Mouse (Mus musculus) heart, postnatal 0 days (tissue): ENCODE results near the gene Sash1. TPM values are rescaled to one million over a fixed set of nuclear protein-coding genes. Genes with fewer than 3 reads are reported as not detected.

Experiments used
- ATAC-seq: fragments of 200-750 bp; cut with Nextera tagmentation; 2 replicates; pipeline ENCODE4 v1.8.0; 2017; ENCODE audit warnings: low read depth, moderate number of reproducible peaks, moderate library complexity; ENCODE audit not compliant: insufficient read depth
- DNase-seq: peaks from one replicate; pipeline ENCODE4 v3.0.0-alpha.2; 2016; ENCODE audit warnings: low spot score
- H3K27ac ChIP-seq: fragments of 300-500 bp; sonication (generic); 2 replicates; pipeline ENCODE4 v1.5.1; 2014; ENCODE audit warnings: low read depth, mild to moderate bottlenecking
- H3K27me3 ChIP-seq: fragments of 300-500 bp; sonication (generic); 2 replicates; pipeline ENCODE4 v1.6.1; 2014; ENCODE audit warnings: low read length, mixed read lengths; ENCODE audit not compliant: control insufficient read depth, insufficient read depth
- H3K36me3 ChIP-seq: fragments of 300-500 bp; sonication (generic); replicated peaks from 2 replicates; pipeline ENCODE4 v1.6.1; 2014; ENCODE audit warnings: low read length, mixed read lengths; ENCODE audit not compliant: control insufficient read depth, insufficient read depth
- H3K4me1 ChIP-seq: fragments of 300-500 bp; sonication (generic); 2 replicates; pipeline ENCODE4 v1.6.1; 2014; ENCODE audit warnings: antibody characterized with exemption; ENCODE audit not compliant: control insufficient read depth, insufficient read depth
- H3K4me2 ChIP-seq: fragments of 300-500 bp; sonication (generic); 2 replicates; pipeline ENCODE4 v1.6.1; 2014; ENCODE audit warnings: low read depth, mild to moderate bottlenecking, low read length, moderate library complexity
- H3K4me3 ChIP-seq: fragments of 300-500 bp; sonication (generic); 2 replicates; pipeline ENCODE4 v1.5.1; 2014; ENCODE audit warnings: low read depth, low read length
- H3K9ac ChIP-seq: fragments of 300-500 bp; sonication (generic); replicated peaks from 2 replicates; pipeline ENCODE4 v1.6.1; 2014; ENCODE audit warnings: low read depth, low read length, mixed read lengths
- H3K9me3 ChIP-seq: fragments of 300-500 bp; sonication (generic); replicated peaks from 2 replicates; pipeline ENCODE4 v1.6.1; 2016; ENCODE audit warnings: low read length; ENCODE audit not compliant: control insufficient read depth
- CTCF ChIP-seq: IDR thresholded peaks from 2 replicates; pipeline ENCODE4 v1.5.1; 2016; ENCODE audit warnings: antibody characterized with exemption, control low read depth, low read depth
- EP300 ChIP-seq: IDR thresholded peaks from 2 replicates; pipeline ENCODE4 v1.6.1; 2016; ENCODE audit warnings: antibody characterized with exemption, low read depth
- WGBS: fragments of 180-500 bp; shearing (Covaris S2); extraction: QIAGEN DNeasy Blood & Tissue Kit; methylation state at CpG from one replicate; pipeline ENCODE4 v1.1.7; 2014; 5-methylcytosine and 5-hydroxymethylcytosine counted together
- polyA plus RNA-seq: library from polyadenylated mRNA; unstranded; fragments of >200 nt; fragmentation: Nextera tagmentation; extraction: Ambion mirVana; gene quantifications from 2 replicates; pipeline ENCODE4 v1.2.1, GENCODE M21; 2015
- total RNA-seq: library from RNA; depleted of rRNA; stranded (reverse); fragments of >200 nt; gene quantifications from 2 replicates; pipeline ENCODE4 v1.2.3, GENCODE M21; 2014; ENCODE audit warnings: low replicate concordance

Gene Sash1
- total and polyA plus RNA-seq, 2 experiments from 2014 or later: 3.9 to 18.3 TPM

- Histone ChIP-seq H3K27ac (no peak overlapping the region), H3K9ac (no peak overlapping the region), H3K36me3 (peaks cover 87% of the 10 kb centered on the region), H3K27me3 (no peaks in the 10 kb centered on the region), H3K9me3 (no peaks in the 10 kb centered on the region), H3K4me1 (no peaks in the 10 kb centered on the region), H3K4me3 (no peak overlapping the region), H3K4me2 (no peak overlapping the region)
- ATAC-seq (peak; percentile 74; the same call in 1 of the 2 replicates), DNase-seq (peak; percentile 76)
- no peak for TF ChIP-seq EP300
- peak; percentile 80 for TF ChIP-seq CTCF
- WGBS: 38% methylated on average over 2 of the region's 2 CpGs
Measured at GRCm38 (mm10) chr10:8742872-8743271, 143.0 kb downstream of the Sash1 start.

GRCm38 (mm10) chr10:8741505-8741904 is 144.4 kb downstream of the Sash1 start:
- no peak overlapping the region for H3K4me3 ChIP-seq
- DNase-seq: no peak
- H3K36me3 ChIP-seq: peaks cover 90% of the 10 kb centered on the region
- whole genome bisulfite sequencing: 76% methylated on average over 9 of the region's 9 CpGs
- no peak for TF ChIP-seq EP300
- TF ChIP-seq CTCF: no peak
- no peaks in the 10 kb centered on the region for H3K4me1 ChIP-seq
- H3K9ac ChIP-seq: no peak overlapping the region
- no peak overlapping the region for H3K4me2 ChIP-seq
- H3K9me3 ChIP-seq: no peaks in the 10 kb centered on the region
- no peaks in the 10 kb centered on the region for H3K27me3 ChIP-seq
- H3K27ac ChIP-seq: no peak overlapping the region
- no peak for ATAC-seq

- no peak for TF ChIP-seq CTCF
- TF ChIP-seq EP300: no peak
- ATAC-seq (no peak), DNase-seq (no peak)
- Histone ChIP-seq H3K36me3 (peaks cover 89% of the 10 kb centered on the region), H3K4me3 (no peak overlapping the region), H3K27ac (no peak overlapping the region; the same call in 1 of the 2 replicates), H3K9me3 (no peaks in the 10 kb centered on the region), H3K9ac (no peak overlapping the region), H3K4me1 (no peaks in the 10 kb centered on the region), H3K27me3 (no peaks in the 10 kb centered on the region), H3K4me2 (no peak overlapping the region)
- 72% methylated on average over 5 of the region's 5 CpGs for WGBS
Measured at GRCm38 (mm10) chr10:8740797-8741196, 145.1 kb downstream of the Sash1 start.

- DNase-seq (no peak), ATAC-seq (no peak)
Measured at GRCm38 (mm10) chr10:8729387-8730337, 156.2 kb downstream of the Sash1 start.

GRCm38 (mm10) chr10:8719345-8719744 is 166.5 kb downstream of the Sash1 start:
- Histone ChIP-seq H3K36me3 (peaks cover 11% of the 10 kb centered on the region; the same call in 1 of the 2 replicates), H3K27ac (no peak overlapping the region), H3K9ac (no peak overlapping the region), H3K4me1 (no peaks in the 10 kb centered on the region), H3K4me2 (no peak overlapping the region), H3K9me3 (no peaks in the 10 kb centered on the region), H3K27me3 (no peaks in the 10 kb centered on the region), H3K4me3 (no peak overlapping the region)
- DNase-seq: no peak
- ATAC-seq: no peak
- TF ChIP-seq CTCF (no peak), EP300 (no peak)
- 62% methylated on average over 13 of the region's 13 CpGs for WGBS

More at GRCm38 (mm10) chr10:8729387-8730337, 156.2 kb downstream of the Sash1 start:
- no peak overlapping the region for H3K4me2 ChIP-seq
- H3K9me3 ChIP-seq: no peaks in the 10 kb centered on the region
- H3K27ac ChIP-seq: no peak overlapping the region
- H3K27me3 ChIP-seq: no peaks in the 10 kb centered on the region
- H3K4me3 ChIP-seq: no peak overlapping the region
- no peak overlapping the region for H3K9ac ChIP-seq
- no peaks in the 10 kb centered on the region for H3K4me1 ChIP-seq
- TF ChIP-seq EP300: no peak
- no peak for TF ChIP-seq CTCF
- 85% methylated on average over 34 of the region's 34 CpGs for WGBS
- peaks cover 85% of the 10 kb centered on the region for H3K36me3 ChIP-seq
